Mouse (Mus musculus): ENCODE data around the gene Gucy2g. TPM values are rescaled to one million over a fixed set of nuclear protein-coding genes. Genes with fewer than 3 reads are reported as not detected.

Gucy2g gene
- polyA plus RNA-seq, 1 experiment from 2014 or later: 0.04 TPM

- Histone ChIP-seq H3K4me2 (ENCODE audit: low read depth, low read length) (0 out of 2 replicates have a peak overlapping the region, but pooled peaks have one; percentile 26), H3K4me1 (ENCODE audit: control insufficient read depth, insufficient read depth, low read length) (peaks cover 9% of the 10 kb centered on the region; the same call in 1 of the 2 replicates), H3K9me3 (ENCODE audit: control insufficient read depth, low read length) (no peaks in the 10 kb centered on the region), H3K36me3 (ENCODE audit: control insufficient read depth, insufficient read depth, low read length) (no peaks in the 10 kb centered on the region), H3K4me3 (ENCODE audit: low read length) (no peak overlapping the region), H3K9ac (ENCODE audit: low read depth, low read length) (no peak overlapping the region), H3K27ac (ENCODE audit: low read length) (no peak overlapping the region), H3K27me3 (replicated peaks; ENCODE audit: control insufficient read depth, insufficient read depth, low read length) (no peaks in the 10 kb centered on the region)
- 34% methylated on average over 5 of the region's 5 CpGs for WGBS
- ATAC-seq: no peak
Measured at GRCm38 (mm10) chr19:55198303-55198702, 42.7 kb downstream of the Gucy2g start.

- Histone ChIP-seq H3K4me1 (ENCODE audit: control insufficient read depth, insufficient read depth, low read length) (peaks cover 13% of the 10 kb centered on the region; the same call in 1 of the 2 replicates), H3K36me3 (ENCODE audit: control insufficient read depth, insufficient read depth, low read length) (no peaks in the 10 kb centered on the region), H3K9me3 (ENCODE audit: control insufficient read depth, low read length) (no peaks in the 10 kb centered on the region), H3K27me3 (replicated peaks; ENCODE audit: control insufficient read depth, insufficient read depth, low read length) (no peaks in the 10 kb centered on the region), H3K4me2 (ENCODE audit: low read depth, low read length) (no peak overlapping the region), H3K4me3 (ENCODE audit: low read length) (no peak overlapping the region), H3K27ac (ENCODE audit: low read length) (no peak overlapping the region), H3K9ac (ENCODE audit: low read depth, low read length) (no peak overlapping the region)
- WGBS: 90% methylated on average over 3 of the region's 3 CpGs
- no peak for ATAC-seq
Measured at GRCm38 (mm10) chr19:55195574-55195973, 45.5 kb downstream of the Gucy2g start.

- peak overlapping the region; percentile 47 for H3K27ac ChIP-seq (ENCODE audit: low read length)
- H3K27me3 ChIP-seq (replicated peaks; ENCODE audit: control insufficient read depth, insufficient read depth, low read length): no peaks in the 10 kb centered on the region
- peaks cover 13% of the 10 kb centered on the region; the same call in 1 of the 2 replicates for H3K4me1 ChIP-seq (ENCODE audit: control insufficient read depth, insufficient read depth, low read length)
- ATAC-seq: peak; percentile 77
- H3K9ac ChIP-seq (ENCODE audit: low read depth, low read length): no peak overlapping the region
- H3K9me3 ChIP-seq (ENCODE audit: control insufficient read depth, low read length): no peaks in the 10 kb centered on the region
- H3K4me3 ChIP-seq (ENCODE audit: low read length): no peak overlapping the region
- no peaks in the 10 kb centered on the region for H3K36me3 ChIP-seq (ENCODE audit: control insufficient read depth, insufficient read depth, low read length)
- H3K4me2 ChIP-seq (ENCODE audit: low read depth, low read length): no peak overlapping the region
- 49% methylated on average over 7 of the region's 7 CpGs for WGBS
Measured at GRCm38 (mm10) chr19:55194520-55195170, 46.4 kb downstream of the Gucy2g start.

- no peaks in the 10 kb centered on the region for H3K9me3 ChIP-seq (ENCODE audit: control insufficient read depth, low read length)
- peaks cover 13% of the 10 kb centered on the region; the same call in 1 of the 2 replicates for H3K4me1 ChIP-seq (ENCODE audit: control insufficient read depth, insufficient read depth, low read length)
- no peaks in the 10 kb centered on the region for H3K36me3 ChIP-seq (ENCODE audit: control insufficient read depth, insufficient read depth, low read length)
- no peak overlapping the region for H3K4me3 ChIP-seq (ENCODE audit: low read length)
- no peak overlapping the region for H3K9ac ChIP-seq (ENCODE audit: low read depth, low read length)
- H3K27ac ChIP-seq (ENCODE audit: low read length): peak overlapping the region; percentile 38; the same call in 1 of the 2 replicates
- no peak overlapping the region for H3K4me2 ChIP-seq (ENCODE audit: low read depth, low read length)
- peak; percentile 14 for ATAC-seq
- WGBS: 64% methylated on average over 11 of the region's 11 CpGs
- no peaks in the 10 kb centered on the region for H3K27me3 ChIP-seq (replicated peaks; ENCODE audit: control insufficient read depth, insufficient read depth, low read length)
Measured at GRCm38 (mm10) chr19:55193717-55194394, 47.2 kb downstream of the Gucy2g start.

- Histone ChIP-seq H3K9ac (ENCODE audit: low read depth, low read length) (no peak overlapping the region), H3K4me1 (ENCODE audit: control insufficient read depth, insufficient read depth, low read length) (peaks cover 13% of the 10 kb centered on the region; the same call in 1 of the 2 replicates), H3K27me3 (replicated peaks; ENCODE audit: control insufficient read depth, insufficient read depth, low read length) (no peaks in the 10 kb centered on the region), H3K4me3 (ENCODE audit: low read length) (no peak overlapping the region), H3K27ac (ENCODE audit: low read length) (no peak overlapping the region; the same call in 1 of the 2 replicates), H3K4me2 (ENCODE audit: low read depth, low read length) (no peak overlapping the region), H3K9me3 (ENCODE audit: control insufficient read depth, low read length) (no peaks in the 10 kb centered on the region), H3K36me3 (ENCODE audit: control insufficient read depth, insufficient read depth, low read length) (no peaks in the 10 kb centered on the region)
- WGBS: 70% methylated on average over 21 of the region's 21 CpGs
- peak; percentile 63 for ATAC-seq
Measured at GRCm38 (mm10) chr19:55192254-55192945, 48.6 kb downstream of the Gucy2g start.

- ATAC-seq: no peak
- no peak overlapping the region for H3K4me3 ChIP-seq (ENCODE audit: low read length)
- peaks cover 13% of the 10 kb centered on the region; the same call in 1 of the 2 replicates for H3K4me1 ChIP-seq (ENCODE audit: control insufficient read depth, insufficient read depth, low read length)
- 75% methylated on average over 2 of the region's 2 CpGs for WGBS
- no peak overlapping the region; the same call in 1 of the 2 replicates for H3K27ac ChIP-seq (ENCODE audit: low read length)
- H3K4me2 ChIP-seq (ENCODE audit: low read depth, low read length): no peak overlapping the region
- no peak overlapping the region for H3K9ac ChIP-seq (ENCODE audit: low read depth, low read length)
- no peaks in the 10 kb centered on the region for H3K27me3 ChIP-seq (replicated peaks; ENCODE audit: control insufficient read depth, insufficient read depth, low read length)
- no peaks in the 10 kb centered on the region for H3K36me3 ChIP-seq (ENCODE audit: control insufficient read depth, insufficient read depth, low read length)
- no peaks in the 10 kb centered on the region for H3K9me3 ChIP-seq (ENCODE audit: control insufficient read depth, low read length)
Measured at GRCm38 (mm10) chr19:55191596-55191995, 49.4 kb downstream of the Gucy2g start.

- WGBS: 79% methylated on average over 5 of the region's 5 CpGs
- no peak; the same call in 1 of the 2 replicates for ATAC-seq
- Histone ChIP-seq H3K9ac (ENCODE audit: low read depth, low read length) (no peak overlapping the region), H3K4me1 (ENCODE audit: control insufficient read depth, insufficient read depth, low read length) (peaks cover 11% of the 10 kb centered on the region; the same call in 1 of the 2 replicates), H3K4me3 (ENCODE audit: low read length) (no peak overlapping the region), H3K9me3 (ENCODE audit: control insufficient read depth, low read length) (no peaks in the 10 kb centered on the region), H3K36me3 (ENCODE audit: control insufficient read depth, insufficient read depth, low read length) (no peaks in the 10 kb centered on the region), H3K4me2 (ENCODE audit: low read depth, low read length) (no peak overlapping the region), H3K27me3 (replicated peaks; ENCODE audit: control insufficient read depth, insufficient read depth, low read length) (no peaks in the 10 kb centered on the region), H3K27ac (ENCODE audit: low read length) (no peak overlapping the region)
Measured at GRCm38 (mm10) chr19:55190065-55190464, 51.0 kb downstream of the Gucy2g start.

- Histone ChIP-seq H3K36me3 (ENCODE audit: control insufficient read depth, insufficient read depth, low read length) (no peaks in the 10 kb centered on the region), H3K27ac (ENCODE audit: low read length) (no peak overlapping the region), H3K27me3 (replicated peaks; ENCODE audit: control insufficient read depth, insufficient read depth, low read length) (no peaks in the 10 kb centered on the region), H3K9ac (ENCODE audit: low read depth, low read length) (no peak overlapping the region), H3K4me1 (ENCODE audit: control insufficient read depth, insufficient read depth, low read length) (0 out of 2 replicates have a peak, but pooled peaks cover 2% of the 10 kb centered on the region), H3K4me3 (ENCODE audit: low read length) (no peak overlapping the region), H3K4me2 (ENCODE audit: low read depth, low read length) (no peak overlapping the region), H3K9me3 (ENCODE audit: control insufficient read depth, low read length) (no peaks in the 10 kb centered on the region)
- WGBS: 51% methylated on average over 3 of the region's 3 CpGs
- no peak for ATAC-seq
Measured at GRCm38 (mm10) chr19:55185651-55186050, 55.4 kb downstream of the Gucy2g start.

- H3K36me3 ChIP-seq (ENCODE audit: control insufficient read depth, insufficient read depth, low read length): no peaks in the 10 kb centered on the region
- no peaks in the 10 kb centered on the region for H3K27me3 ChIP-seq (replicated peaks; ENCODE audit: control insufficient read depth, insufficient read depth, low read length)
- H3K9me3 ChIP-seq (ENCODE audit: control insufficient read depth, low read length): no peaks in the 10 kb centered on the region
- H3K4me2 ChIP-seq (ENCODE audit: low read depth, low read length): no peak overlapping the region
- 0 out of 2 replicates have a peak, but pooled peaks cover 2% of the 10 kb centered on the region for H3K4me1 ChIP-seq (ENCODE audit: control insufficient read depth, insufficient read depth, low read length)
- H3K9ac ChIP-seq (ENCODE audit: low read depth, low read length): no peak overlapping the region
- H3K4me3 ChIP-seq (ENCODE audit: low read length): no peak overlapping the region
- no peak overlapping the region for H3K27ac ChIP-seq (ENCODE audit: low read length)
- WGBS: 70% methylated on average over 7 of the region's 7 CpGs
- no peak for ATAC-seq
Measured at GRCm38 (mm10) chr19:55185074-55185473, 56.0 kb downstream of the Gucy2g start.
